7 mouse cellular contexts compared by ENCODE assay signal in the genomic region with DNA sequence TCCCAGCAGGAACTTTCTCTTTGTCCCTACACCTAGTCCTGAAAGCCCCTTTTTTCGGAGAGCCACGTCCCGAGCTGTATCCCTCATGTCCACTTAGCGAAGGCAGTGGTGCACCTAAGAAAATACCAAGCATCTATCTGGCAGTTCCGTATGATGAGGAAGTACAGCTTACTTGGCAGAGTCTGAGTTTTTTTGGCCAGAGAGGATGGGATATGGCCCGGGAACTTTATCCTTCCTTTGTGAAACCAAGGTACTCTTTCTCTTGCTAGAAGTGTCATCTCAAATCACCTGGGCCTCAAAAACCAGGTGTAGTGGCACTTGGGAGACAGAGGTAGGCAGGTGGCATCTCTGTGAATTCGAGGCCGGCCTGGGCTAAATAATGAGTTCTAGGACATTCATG. TPM values are rescaled to one million over a fixed set of nuclear protein-coding genes. Genes with fewer than 3 reads are reported as not detected.
DNase-seq lines count a peak whose midpoint lies in the region; ATAC-seq and TF ChIP-seq lines count a peak whose summit lies in the region.

No protein-coding gene starts in this region.

- peak overlapping the region; percentile 97 for H3K9ac ChIP-seq in lung, postnatal 0 days (replicated peaks; ENCODE audit: low read depth)
- H3K9ac ChIP-seq in forebrain, embryonic 12.5 days, result peak overlapping the region; percentile 95
- H3K9ac ChIP-seq in limb, embryonic 15.5 days, result peak overlapping the region; percentile 98
- no peak overlapping the region for H3K9ac ChIP-seq in stomach, embryonic 15.5 days

- peak overlapping the region; percentile 96 for H3K27ac ChIP-seq in lung, postnatal 0 days (ENCODE audit: low read length)
- peak overlapping the region; percentile 86 for H3K27ac ChIP-seq in forebrain, embryonic 12.5 days
- H3K27ac ChIP-seq in limb, embryonic 15.5 days, result peak overlapping the region; percentile 94
- H3K27ac ChIP-seq in stomach, embryonic 15.5 days, result peak overlapping the region; percentile 87

- H3K4me2 ChIP-seq in lung, postnatal 0 days (replicated peaks; ENCODE audit: low read depth, low read length), result peak overlapping the region; percentile 93
- H3K4me2 ChIP-seq in forebrain, embryonic 12.5 days, result peak overlapping the region; percentile 81
- H3K4me2 ChIP-seq in limb, embryonic 15.5 days, result peak overlapping the region; percentile 47
- H3K4me2 ChIP-seq in stomach, embryonic 15.5 days, result peak overlapping the region; percentile 70

- TF ChIP-seq CTCF in lung, postnatal 0 days (IDR thresholded peaks at IDR 0.05), result no peak

- 69% methylated on average over 8 of the region's 8 CpGs for WGBS in lung, postnatal 0 days
- WGBS in forebrain, embryonic 12.5 days, result 71% methylated on average over 8 of the region's 8 CpGs
- WGBS in limb, embryonic 15.5 days, result 78% methylated on average over 8 of the region's 8 CpGs
- WGBS in stomach, embryonic 15.5 days, result 71% methylated on average over 8 of the region's 8 CpGs

- no peaks in the 10 kb centered on the region for H3K9me3 ChIP-seq in lung, postnatal 0 days (ENCODE audit: low read length)
- H3K9me3 ChIP-seq in forebrain, embryonic 12.5 days, result no peaks in the 10 kb centered on the region
- no peaks in the 10 kb centered on the region for H3K9me3 ChIP-seq in limb, embryonic 15.5 days
- H3K9me3 ChIP-seq in stomach, embryonic 15.5 days, result no peaks in the 10 kb centered on the region

- peak overlapping the region; percentile 96 for H3K4me3 ChIP-seq in lung, postnatal 0 days (ENCODE audit: low read depth, low read length)
- H3K4me3 ChIP-seq in forebrain, embryonic 12.5 days (replicated peaks), result peak overlapping the region; percentile 99
- peak overlapping the region; percentile 97 for H3K4me3 ChIP-seq in limb, embryonic 15.5 days
- peak overlapping the region; percentile 76 for H3K4me3 ChIP-seq in stomach, embryonic 15.5 days (replicated peaks)

- H3K4me1 ChIP-seq in lung, postnatal 0 days (ENCODE audit: insufficient read depth, low read depth, low read length), result peaks cover 37% of the 10 kb centered on the region
- peaks cover 32% of the 10 kb centered on the region for H3K4me1 ChIP-seq in forebrain, embryonic 12.5 days
- peaks cover 35% of the 10 kb centered on the region for H3K4me1 ChIP-seq in limb, embryonic 15.5 days
- H3K4me1 ChIP-seq in stomach, embryonic 15.5 days, result peaks cover 28% of the 10 kb centered on the region

- H3K27me3 ChIP-seq in lung, postnatal 0 days (replicated peaks; ENCODE audit: insufficient read depth, low read length), result no peaks in the 10 kb centered on the region
- no peaks in the 10 kb centered on the region for H3K27me3 ChIP-seq in forebrain, embryonic 12.5 days
- H3K27me3 ChIP-seq in limb, embryonic 15.5 days, result no peaks in the 10 kb centered on the region
- no peaks in the 10 kb centered on the region for H3K27me3 ChIP-seq in stomach, embryonic 15.5 days (replicated peaks)

- no peak for ATAC-seq in lung, postnatal 0 days
- ATAC-seq in forebrain, embryonic 12.5 days (ENCODE audit: low FRiP score), result no peak
- ATAC-seq in limb, embryonic 15.5 days (ENCODE audit: insufficient number of reproducible peaks, low FRiP score, low TSS enrichment, low read depth), result no peak
- ATAC-seq in stomach, embryonic 15.5 days (ENCODE audit: insufficient read depth, low FRiP score, low read depth), result no peak

- no peak for DNase-seq in lung, postnatal 0 days (ENCODE audit: low spot score)
- no peak for DNase-seq in lung, postnatal 10 days
- DNase-seq in cerebellum, adult 9-10 months, result no peak
- DNase-seq in layer of hippocampus, adult 8-10 months (ENCODE audit: low spot score in 2 of 2), result no peak

- peaks cover 3% of the 10 kb centered on the region; the same call in 1 of the 2 replicates for H3K36me3 ChIP-seq in lung, postnatal 0 days (ENCODE audit: insufficient read depth, low read length)
- peaks cover 29% of the 10 kb centered on the region for H3K36me3 ChIP-seq in forebrain, embryonic 12.5 days (replicated peaks)
- H3K36me3 ChIP-seq in limb, embryonic 15.5 days, result peaks cover 25% of the 10 kb centered on the region
- peaks cover 8% of the 10 kb centered on the region for H3K36me3 ChIP-seq in stomach, embryonic 15.5 days

- TF ChIP-seq EP300 in lung, postnatal 0 days (IDR thresholded peaks at IDR 0.05), result no peak

RNA-seq across cellular contexts. Expression of a gene that starts 0.5 kb away (rescaled TPM):
- polyA plus RNA-seq in lung, postnatal 0 days (2015; fragmentation: Nextera tagmentation; extraction: Ambion mirVana), result 59.8 and 65.6 TPM in 2 replicates
- polyA plus RNA-seq in forebrain, embryonic 12.5 days (2016; fragmentation: Nextera tagmentation; extraction: Ambion mirVana), result 87.0 and 92.7 TPM in 2 replicates
- polyA plus RNA-seq in limb, embryonic 15.5 days (2015; fragmentation: Nextera tagmentation; extraction: Ambion mirVana), result 99.8 and 127 TPM in 2 replicates
- 70.7 and 73.3 TPM in 2 replicates for polyA plus RNA-seq in stomach, embryonic 15.5 days (2015; fragmentation: Nextera tagmentation; extraction: Ambion mirVana)
- total RNA-seq in layer of hippocampus, adult 8-10 months (2022), result 10 to 100 TPM; 64.2 to 89.9 (median 76.6) TPM

RNA-seq across cellular contexts. Expression of a gene that starts 15.5 kb away (rescaled TPM):
- 4.9 and 6.4 TPM in 2 replicates for polyA plus RNA-seq in lung, postnatal 0 days (2015; fragmentation: Nextera tagmentation; extraction: Ambion mirVana)
- polyA plus RNA-seq in forebrain, embryonic 12.5 days (2016; fragmentation: Nextera tagmentation; extraction: Ambion mirVana), result 15.7 and 23.4 TPM in 2 replicates
- polyA plus RNA-seq in limb, embryonic 15.5 days (2015; fragmentation: Nextera tagmentation; extraction: Ambion mirVana), result 1.3 and 1.8 TPM in 2 replicates
- polyA plus RNA-seq in stomach, embryonic 15.5 days (2015; fragmentation: Nextera tagmentation; extraction: Ambion mirVana), result 4.8 TPM in 1 of 2 replicates, not detected in the other
- total RNA-seq in layer of hippocampus, adult 8-10 months (2022), result 10 to 100 TPM in 3 of 4 experiments, 1 to 10 TPM in 1; 7.6 to 33.3 (median 12.1) TPM

RNA-seq across cellular contexts. Expression of a gene that starts 15.6 kb away (rescaled TPM):
- polyA plus RNA-seq in lung, postnatal 0 days (2015; fragmentation: Nextera tagmentation; extraction: Ambion mirVana), result 185 and 209 TPM in 2 replicates
- polyA plus RNA-seq in forebrain, embryonic 12.5 days (2016; fragmentation: Nextera tagmentation; extraction: Ambion mirVana), result 322 and 326 TPM in 2 replicates
- 343 and 347 TPM in 2 replicates for polyA plus RNA-seq in limb, embryonic 15.5 days (2015; fragmentation: Nextera tagmentation; extraction: Ambion mirVana)
- polyA plus RNA-seq in stomach, embryonic 15.5 days (2015; fragmentation: Nextera tagmentation; extraction: Ambion mirVana), result 324 and 334 TPM in 2 replicates
- total RNA-seq in layer of hippocampus, adult 8-10 months (2022), result 100 to 1,000 TPM; 144 to 152 (median 147) TPM

RNA-seq across cellular contexts. Expression of a gene that starts 40.0 kb away (rescaled TPM):
- 189 and 207 TPM in 2 replicates for polyA plus RNA-seq in lung, postnatal 0 days (2015; fragmentation: Nextera tagmentation; extraction: Ambion mirVana)
- 61.9 and 64.6 TPM in 2 replicates for polyA plus RNA-seq in forebrain, embryonic 12.5 days (2016; fragmentation: Nextera tagmentation; extraction: Ambion mirVana)
- polyA plus RNA-seq in limb, embryonic 15.5 days (2015; fragmentation: Nextera tagmentation; extraction: Ambion mirVana), result 145 and 158 TPM in 2 replicates
- 174 and 178 TPM in 2 replicates for polyA plus RNA-seq in stomach, embryonic 15.5 days (2015; fragmentation: Nextera tagmentation; extraction: Ambion mirVana)
- total RNA-seq in layer of hippocampus, adult 8-10 months (2022), result 10 to 100 TPM; 79.3 to 96.1 (median 86.9) TPM
